Comparison of ENCODE assay signal across 8 mouse cellular contexts in genomic region chr4:62696699-62697404, GRCm38 (mm10).
A peak's percentile ranks its signal among the peaks of the same experiment; 100 is the strongest.
DNase-seq lines count a peak whose midpoint lies in the region; ATAC-seq lines count a peak whose summit lies in the region.

No protein-coding gene starts in this region.

- ATAC-seq in forebrain, embryonic 14.5 days, result no peak

- H3K4me3 ChIP-seq in forebrain, embryonic 14.5 days (ENCODE audit: low read depth, low read length), result no peak overlapping the region

- peak; percentile 46 to 49 for DNase-seq in left cerebral cortex, adult 9 months (ENCODE audit: low spot score in 2 of 2)
- DNase-seq in left cerebral cortex, postnatal 36 days (ENCODE audit: low spot score in 2 of 2), result no peak
- peak; percentile 72 for DNase-seq in cerebellum, adult 11-12 months
- DNase-seq in heart, adult 9 months (ENCODE audit: low spot score in 2 of 2), result peak; percentile 57 to 73
- peak; percentile 52 to 53 for DNase-seq in layer of hippocampus, postnatal 36 days
- DNase-seq in natural killer cell, adult 2 months (ENCODE audit: low spot score in 2 of 2), result no peak
- DNase-seq in forebrain, embryonic 14.5 days (ENCODE audit: low spot score), result no peak
- no peak for DNase-seq in yolk sac, embryonic 10.5 days (ENCODE audit: low spot score)

- no peak overlapping the region for H3K27ac ChIP-seq in forebrain, embryonic 14.5 days (ENCODE audit: low read depth, low read length)

- H3K4me1 ChIP-seq in forebrain, embryonic 14.5 days (ENCODE audit: control insufficient read depth, insufficient read depth, low read length), result peaks cover 15% of the 10 kb centered on the region; the same call in 1 of the 2 replicates

- no peaks in the 10 kb centered on the region for H3K27me3 ChIP-seq in forebrain, embryonic 14.5 days (replicated peaks; ENCODE audit: control insufficient read depth, insufficient read depth, low read length)

- H3K9ac ChIP-seq in forebrain, embryonic 14.5 days (ENCODE audit: low read length), result no peak overlapping the region; the same call in 1 of the 2 replicates

- no peak overlapping the region for H3K4me2 ChIP-seq in forebrain, embryonic 14.5 days (ENCODE audit: low read length)

- intact Hi-C loops in left cerebral cortex, postnatal 36 days (cut with DNase I), result loop anchor here (1.0 to 10.0 kb wide), 3 partner anchors 64 to 418 kb away; no protein-coding TSS in a partner anchor

- 65% methylated on average over 7 of the region's 7 CpGs for WGBS in forebrain, embryonic 14.5 days

- H3K36me3 ChIP-seq in forebrain, embryonic 14.5 days (ENCODE audit: control insufficient read depth, insufficient read depth, low read length), result peaks cover 52% of the 10 kb centered on the region

- no peaks in the 10 kb centered on the region for H3K9me3 ChIP-seq in forebrain, embryonic 14.5 days (replicated peaks; ENCODE audit: control insufficient read depth, low read length)

Comparison
In these comparisons a context has a peak if more than half of its experiments do, and no peak if none do; other contexts are left out.
1. DNase-seq: peak in left cerebral cortex, adult 9 months (2 of 2), cerebellum, adult 11-12 months (single experiment), heart, adult 9 months (2 of 2) and layer of hippocampus, postnatal 36 days (2 of 2); none in left cerebral cortex, postnatal 36 days (0 of 2), natural killer cell, adult 2 months (0 of 2), forebrain, embryonic 14.5 days (single experiment) and yolk sac, embryonic 10.5 days (single experiment).